Mouse (Mus musculus) cerebellum, adult 2 months (tissue): ENCODE measurements around the gene Them5.

Experiments used
- CTCF ChIP-seq: fragments of 200-500 bp; IDR thresholded peaks from 2 replicates; pipeline ENCODE4 v1.5.1; 2011; ENCODE audit warnings: low read depth, mild to moderate bottlenecking, control low read depth, low read length, moderate library complexity, borderline replicate concordance; ENCODE audit not compliant: insufficient read depth
- POLR2A ChIP-seq: fragments of 200-500 bp; IDR thresholded peaks from 2 replicates; pipeline ENCODE4 v1.6.1; 2011; ENCODE audit warnings: low read length, control low read depth, borderline replicate concordance; ENCODE audit not compliant: insufficient read depth

GRCm38 (mm10) chr3:94379831-94380510 is 38.1 kb downstream of the Them5 start:
- TF ChIP-seq POLR2A (no peak), CTCF (no peak)
